Mouse (Mus musculus): ENCODE measurements around the gene Nphp1. TPM values are rescaled to one million over a fixed set of nuclear protein-coding genes. Genes with fewer than 3 reads are reported as not detected.

The Nphp1 gene
- total and polyA plus RNA-seq, 3 experiments: 19.1 to 63.6 (median 37.1) TPM

DNA sequence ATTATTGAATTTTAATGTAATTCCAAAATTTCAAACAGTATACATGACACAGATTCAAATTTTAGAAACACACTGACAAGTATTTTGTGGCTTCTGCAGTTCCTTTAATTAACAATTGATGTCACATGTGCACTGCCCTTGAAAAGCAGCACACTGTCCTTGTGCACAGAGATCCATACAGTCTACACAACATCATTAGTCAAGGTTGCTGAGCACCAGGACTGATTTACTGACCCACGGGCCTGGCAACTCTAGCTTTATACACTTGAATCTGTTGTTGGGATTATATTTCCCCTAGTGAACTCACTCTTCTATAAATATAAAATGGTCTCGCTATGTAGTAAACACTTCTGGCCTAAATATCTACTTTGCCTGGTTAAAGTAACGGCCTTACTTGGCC lies 13.7 kb downstream of the Nphp1 start (continued):
- TF ChIP-seq NRF1 (IDR thresholded peaks at IDR 0.05; ENCODE audit: insufficient read depth, low read depth, low read length, poor library complexity, severe bottlenecking) (no peak), GABPA (IDR thresholded peaks at IDR 0.05; ENCODE audit: low read depth, low read length) (no peak), RCOR1 (IDR thresholded peaks at IDR 0.05; ENCODE audit: low read depth, low read length) (no peak)

DNA sequence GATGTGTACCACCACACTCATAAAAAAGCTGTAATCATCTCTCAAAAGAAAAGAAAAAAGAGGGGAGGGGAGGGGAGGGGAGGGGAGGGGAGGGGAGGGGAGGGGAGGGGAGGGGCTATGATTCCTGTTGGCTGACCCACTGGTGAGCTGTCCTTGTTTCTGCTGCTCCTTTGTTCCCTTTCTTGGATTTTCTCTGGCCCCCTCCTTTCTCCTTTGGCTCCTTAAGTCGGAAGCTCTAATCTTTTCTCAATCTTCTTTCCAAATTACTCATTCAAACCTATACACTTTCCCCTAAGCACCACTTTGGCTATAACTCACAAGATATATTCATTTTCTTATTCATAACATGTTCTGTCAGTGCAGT lies 14.1 kb downstream of the Nphp1 start:
- no peak overlapping the region for H3K27ac ChIP-seq (ENCODE audit: control insufficient read depth, low read depth, low read length)
- no peaks in the 10 kb centered on the region for H3K27me3 ChIP-seq (ENCODE audit: control insufficient read depth in 1 of 2, insufficient read depth in 2 of 2, low read length in 2 of 2)
- DNase-seq (ENCODE audit: low read depth, low spot score): no peak
- no peak overlapping the region for H3K4me3 ChIP-seq (ENCODE audit: control insufficient read depth in 1 of 2, insufficient read depth in 1 of 2, low read depth in 2 of 2, low read length in 2 of 2)
- H3K36me3 ChIP-seq (ENCODE audit: control insufficient read depth in 1 of 2, insufficient read depth in 2 of 2, low read length in 2 of 2): peaks cover 0 to 2% of the 10 kb centered on the region in 2 experiments; a peak in 1 of 4 replicates
- no peaks in the 10 kb centered on the region for H3K9me3 ChIP-seq (replicated peaks; ENCODE audit: insufficient read depth, low read length)
- TF ChIP-seq CTCF (IDR thresholded peaks at IDR 0.05 in 2 of 3, conservative IDR thresholded peaks at IDR 0.05 in 1 of 3; ENCODE audit: control insufficient read depth in 1 of 3, insufficient read depth in 1 of 3, low read depth in 2 of 3, low read length in 3 of 3, poor library complexity in 1 of 3, severe bottlenecking in 1 of 3): no peak
- TF ChIP-seq MXI1 (IDR thresholded peaks at IDR 0.05; ENCODE audit: low read depth, low read length): no peak
- TF ChIP-seq TAL1 (IDR thresholded peaks at IDR 0.05; ENCODE audit: low read length): no peak
- no peak for TF ChIP-seq POLR2AphosphoS2 (IDR thresholded peaks at IDR 0.05; ENCODE audit: low read length)
- TF ChIP-seq POLR2AphosphoS5 (IDR thresholded peaks at IDR 0.05; ENCODE audit: borderline replicate concordance, low read depth, low read length): no peak
- no peak for TF ChIP-seq USF2 (IDR thresholded peaks at IDR 0.05; ENCODE audit: borderline replicate concordance in 1 of 2, insufficient read depth in 1 of 2, low read depth in 1 of 2, low read length in 2 of 2)
- no peak for TF ChIP-seq RCOR1 (IDR thresholded peaks at IDR 0.05; ENCODE audit: low read depth, low read length)
- TF ChIP-seq BHLHE40 (IDR thresholded peaks at IDR 0.05; ENCODE audit: borderline replicate concordance, low read depth, low read length): no peak
- no peak for TF ChIP-seq JUND (IDR thresholded peaks at IDR 0.05; ENCODE audit: low read depth, low read length)
- no peak for TF ChIP-seq ZKSCAN1 (IDR thresholded peaks at IDR 0.05; ENCODE audit: low read depth, low read length)
- TF ChIP-seq MEF2A (IDR thresholded peaks at IDR 0.05; ENCODE audit: extremely low read depth, insufficient replicate concordance, low read depth, low read length, poor library complexity, severe bottlenecking): no peak
- TF ChIP-seq GABPA (IDR thresholded peaks at IDR 0.05; ENCODE audit: low read depth, low read length): no peak
- H3K4me1 ChIP-seq (ENCODE audit: control insufficient read depth in 1 of 2, insufficient read depth in 2 of 2, low read length in 2 of 2): no peaks in the 10 kb centered on the region
- no peaks in the 10 kb centered on the region for H3K79me2 ChIP-seq (ENCODE audit: control insufficient read depth, insufficient read depth, low read length, poor library complexity)
- H3K9ac ChIP-seq (ENCODE audit: control insufficient read depth, low read depth, low read length, poor library complexity, severe bottlenecking): no peak overlapping the region

DNA sequence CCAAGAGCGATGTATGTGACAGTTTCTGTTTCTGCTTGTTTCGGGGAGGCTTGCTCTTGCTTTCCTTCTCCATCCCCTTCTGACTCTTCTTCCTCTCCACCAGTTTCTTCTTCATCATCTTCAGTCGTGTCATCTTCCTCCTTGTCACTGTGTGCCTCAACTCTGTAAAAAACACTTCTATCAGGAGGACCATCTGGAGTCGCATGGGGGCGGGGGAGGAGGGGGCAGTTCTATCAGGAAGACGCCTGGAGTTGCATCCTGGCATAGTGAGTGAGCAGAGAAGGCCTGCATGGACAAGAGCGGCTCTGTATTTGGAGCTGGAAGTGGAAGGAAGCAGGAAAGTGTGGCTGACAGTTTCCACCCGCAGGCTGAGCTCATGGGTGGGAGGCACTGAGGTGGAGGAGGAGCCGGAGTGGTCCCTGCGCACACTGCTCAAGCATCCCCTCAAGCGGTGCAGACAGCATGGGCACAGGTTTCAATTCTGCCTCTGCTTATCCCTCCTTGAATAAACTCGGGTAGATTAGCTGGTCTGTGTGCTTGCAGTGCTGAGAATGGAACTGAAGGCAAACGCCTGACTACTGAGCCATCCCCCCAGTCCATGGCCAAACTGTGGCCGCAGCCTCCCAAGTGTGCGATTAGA lies 14.6 kb downstream of the Nphp1 start:
- Histone ChIP-seq H3K79me2 (ENCODE audit: control insufficient read depth, insufficient read depth, low read length, poor library complexity) (no peaks in the 10 kb centered on the region), H3K4me1 (ENCODE audit: control insufficient read depth in 1 of 2, insufficient read depth in 2 of 2, low read length in 2 of 2) (no peaks in the 10 kb centered on the region), H3K9me3 (replicated peaks; ENCODE audit: insufficient read depth, low read length) (no peaks in the 10 kb centered on the region), H3K36me3 (ENCODE audit: control insufficient read depth in 1 of 2, insufficient read depth in 2 of 2, low read length in 2 of 2) (peaks cover 0 to 2% of the 10 kb centered on the region in 2 experiments; a peak in 1 of 4 replicates), H3K27me3 (ENCODE audit: control insufficient read depth in 1 of 2, insufficient read depth in 2 of 2, low read length in 2 of 2) (no peaks in the 10 kb centered on the region), H3K27ac (ENCODE audit: control insufficient read depth, low read depth, low read length) (no peak overlapping the region), H3K4me3 (ENCODE audit: control insufficient read depth in 1 of 2, insufficient read depth in 1 of 2, low read depth in 2 of 2, low read length in 2 of 2) (no peak overlapping the region), H3K9ac (ENCODE audit: control insufficient read depth, low read depth, low read length, poor library complexity, severe bottlenecking) (no peak overlapping the region)
- DNase-seq (ENCODE audit: low read depth, low spot score): no peak
- TF ChIP-seq NRF1 (IDR thresholded peaks at IDR 0.05; ENCODE audit: insufficient read depth, low read depth, low read length, poor library complexity, severe bottlenecking) (no peak), POLR2AphosphoS5 (IDR thresholded peaks at IDR 0.05; ENCODE audit: borderline replicate concordance, low read depth, low read length) (no peak), TAL1 (IDR thresholded peaks at IDR 0.05; ENCODE audit: low read length) (no peak), ZC3H11A (IDR thresholded peaks at IDR 0.05; ENCODE audit: low read depth, low read length) (no peak), ZNF384 (IDR thresholded peaks at IDR 0.05; ENCODE audit: low read depth, low read length) (no peak), GATA1 (IDR thresholded peaks at IDR 0.05; ENCODE audit: low read depth, low read length) (no peak), POLR2A (IDR thresholded peaks at IDR 0.05; ENCODE audit: control insufficient read depth in 1 of 2, insufficient read depth in 1 of 2, low read depth in 1 of 2, low read length in 2 of 2, poor library complexity in 1 of 2) (no peak), ETS1 (IDR thresholded peaks at IDR 0.05; ENCODE audit: low read depth, low read length) (no peak), JUND (IDR thresholded peaks at IDR 0.05; ENCODE audit: low read depth, low read length) (no peak), BHLHE40 (IDR thresholded peaks at IDR 0.05; ENCODE audit: borderline replicate concordance, low read depth, low read length) (no peak), USF1 (IDR thresholded peaks at IDR 0.05; ENCODE audit: low read depth, low read length) (no peak), MEF2A (IDR thresholded peaks at IDR 0.05; ENCODE audit: extremely low read depth, insufficient replicate concordance, low read depth, low read length, poor library complexity, severe bottlenecking) (no peak), CTCF (IDR thresholded peaks at IDR 0.05 in 2 of 3, conservative IDR thresholded peaks at IDR 0.05 in 1 of 3; ENCODE audit: control insufficient read depth in 1 of 3, insufficient read depth in 1 of 3, low read depth in 2 of 3, low read length in 3 of 3, poor library complexity in 1 of 3, severe bottlenecking in 1 of 3) (no peak), SMC3 (IDR thresholded peaks at IDR 0.05; ENCODE audit: low read depth, low read length) (no peak)

Measured in MEL (cell line).